Mouse (Mus musculus) mature B cell (primary cell): ENCODE results near the gene Gm12248.
"Not testable (repeated sequence)": the region's sequence is repeated elsewhere in the genome, so short reads cannot be mapped to it uniquely, and the experiment has no call there.

Experiments
- in situ Hi-C: fragments of 300-500 bp; cut with MboI; formaldehyde crosslinking; loops from 2 replicates; pipeline ENCODE4 v1.14.3; 2019

The Gm12248 gene

GRCm38 (mm10) chr11:58102581-58103343, 9.8 kb upstream of the Gm12248 start:
- in situ Hi-C loops, result loop anchor here (10.0 kb wide), 1 partner anchor 88 kb away; no protein-coding TSS in a partner anchor

- in situ Hi-C loops, result loop anchor here (10.0 kb wide), 1 partner anchor 87 kb away; no protein-coding TSS in a partner anchor
These were observed 9.2 kb upstream of the Gm12248 start for GRCm38 (mm10) chr11:58102146-58102545.

GRCm38 (mm10) chr11:58101194-58101720, 8.3 kb upstream of the Gm12248 start:
- in situ Hi-C loops, result loop anchor here (10.0 kb wide), 1 partner anchor 86 kb away; no protein-coding TSS in a partner anchor

GRCm38 (mm10) chr11:58100006-58100405, 7.1 kb upstream of the Gm12248 start:
- in situ Hi-C loops, result loop anchor here (10.0 kb wide), 1 partner anchor 85 kb away; no protein-coding TSS in a partner anchor

GRCm38 (mm10) chr11:58098366-58098720, 5.4 kb upstream of the Gm12248 start:
- in situ Hi-C loops, result not testable (repeated sequence)

GRCm38 (mm10) chr11:58097621-58098365, 4.9 kb upstream of the Gm12248 start:
- in situ Hi-C loops, result no loop called here

- in situ Hi-C loops, result no loop called here
These were observed 4.1 kb upstream of the Gm12248 start for GRCm38 (mm10) chr11:58096821-58097620.

GRCm38 (mm10) chr11:58096160-58096559, 3.2 kb upstream of the Gm12248 start:
- in situ Hi-C loops, result no loop called here

- in situ Hi-C loops, result no loop called here
These were observed 2.6 kb upstream of the Gm12248 start for GRCm38 (mm10) chr11:58095561-58095960.

GRCm38 (mm10) chr11:58094766-58095165, 1.8 kb upstream of the Gm12248 start:
- in situ Hi-C loops, result no loop called here

GRCm38 (mm10) chr11:58092541-58092940, 393 bp downstream of the Gm12248 start:
- in situ Hi-C loops, result no loop called here

GRCm38 (mm10) chr11:58081716-58082115, 11.2 kb downstream of the Gm12248 start:
- in situ Hi-C loops, result no loop called here

- in situ Hi-C loops, result no loop called here
These were observed 15.7 kb downstream of the Gm12248 start for GRCm38 (mm10) chr11:58077270-58077669.

GRCm38 (mm10) chr11:58072978-58073377, 20.0 kb downstream of the Gm12248 start:
- in situ Hi-C loops, result no loop called here

GRCm38 (mm10) chr11:58065025-58065424, 27.9 kb downstream of the Gm12248 start:
- in situ Hi-C loops, result no loop called here

- in situ Hi-C loops, result no loop called here
These were observed 30.3 kb downstream of the Gm12248 start for GRCm38 (mm10) chr11:58062586-58062985.

GRCm38 (mm10) chr11:58061218-58061617, 31.7 kb downstream of the Gm12248 start:
- in situ Hi-C loops, result not testable (repeated sequence)

GRCm38 (mm10) chr11:58059752-58060151, 33.2 kb downstream of the Gm12248 start:
- in situ Hi-C loops, result loop anchor here (10.0 kb wide), 1 partner anchor 105 kb away; no protein-coding TSS in a partner anchor

- in situ Hi-C loops, result loop anchor here (10.0 kb wide), 1 partner anchor 103 kb away; no protein-coding TSS in a partner anchor
These were observed 35.5 kb downstream of the Gm12248 start for GRCm38 (mm10) chr11:58057455-58057854.

- in situ Hi-C loops, result no loop called here
These were observed 46.5 kb downstream of the Gm12248 start for GRCm38 (mm10) chr11:58046438-58046837.

GRCm38 (mm10) chr11:58042861-58043431, 50.0 kb downstream of the Gm12248 start:
- in situ Hi-C loops, result no loop called here
